Mouse (Mus musculus) megakaryocyte, embryonic 14.5 days (primary cell): ENCODE data around the gene Zic3. TPM values are rescaled to one million over a fixed set of nuclear protein-coding genes. Genes with fewer than 3 reads are reported as not detected.

Source experiments
- H3K27me3 ChIP-seq: replicated peaks from 2 replicates; pipeline ENCODE3; 2012; ENCODE audit warnings: inconsistent platforms
- H3K36me3 ChIP-seq: replicated peaks from 2 replicates; pipeline ENCODE3; 2012; ENCODE audit warnings: low read length, inconsistent platforms, mixed read lengths
- H3K4me1 ChIP-seq: 2 replicates; pipeline ENCODE4 v1.6.1; 2012; ENCODE audit warnings: inconsistent platforms
- H3K4me3 ChIP-seq: replicated peaks from 2 replicates; pipeline ENCODE3; 2012; ENCODE audit warnings: moderate library complexity, mild to moderate bottlenecking, inconsistent platforms
- H3K9me3 ChIP-seq: 2 replicates; pipeline ENCODE4 v1.6.1; 2012; ENCODE audit warnings: inconsistent platforms
- FLI1 ChIP-seq: IDR thresholded peaks from 2 replicates; pipeline ENCODE4 v1.6.1; 2012; ENCODE audit warnings: low read length, inconsistent platforms, mixed read lengths
- GATA1 ChIP-seq: IDR thresholded peaks from 3 replicates; pipeline ENCODE4 v1.6.1; 2012; ENCODE audit warnings: mixed read lengths, low read length, inconsistent platforms, borderline replicate concordance
- polyA plus RNA-seq: library from polyadenylated mRNA; stranded (reverse); fragments of >175 nt; gene quantifications from 2 replicates; pipeline ENCODE4 v1.2.3, GENCODE M21; 2012; ENCODE audit warnings: low replicate concordance; ENCODE audit not compliant: insufficient read depth

Gene Zic3
- polyA plus RNA-seq, 1 experiment, result not detected

DNA sequence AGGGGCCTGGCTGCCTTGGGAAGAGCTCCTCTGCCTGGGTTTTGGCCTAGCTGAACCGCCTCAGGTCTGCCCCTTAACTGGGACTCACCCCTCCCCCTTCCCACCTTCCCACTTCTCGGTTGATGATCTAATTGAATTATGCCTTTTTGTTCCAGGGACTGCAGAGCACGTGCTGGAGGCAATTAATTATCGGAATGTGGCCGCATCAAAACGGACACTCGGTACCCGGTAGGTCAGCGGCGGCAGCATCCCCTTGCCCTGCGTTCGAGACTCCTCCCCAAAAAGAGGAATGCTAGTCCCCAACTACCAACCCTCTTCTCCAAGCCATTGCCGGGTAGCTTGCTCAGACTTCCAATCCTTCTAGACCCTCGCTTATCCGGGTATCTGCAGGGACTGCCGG is 5.6 kb downstream of the Zic3 start:
- Histone ChIP-seq H3K36me3 (no peaks in the 10 kb centered on the region), H3K9me3 (peaks cover 37% of the 10 kb centered on the region), H3K4me1 (peaks cover 20% of the 10 kb centered on the region; the same call in 1 of the 2 replicates), H3K4me3 (no peak overlapping the region), H3K27me3 (peaks cover 79% of the 10 kb centered on the region)
- TF ChIP-seq FLI1, result no peak
- TF ChIP-seq GATA1, result no peak

DNA sequence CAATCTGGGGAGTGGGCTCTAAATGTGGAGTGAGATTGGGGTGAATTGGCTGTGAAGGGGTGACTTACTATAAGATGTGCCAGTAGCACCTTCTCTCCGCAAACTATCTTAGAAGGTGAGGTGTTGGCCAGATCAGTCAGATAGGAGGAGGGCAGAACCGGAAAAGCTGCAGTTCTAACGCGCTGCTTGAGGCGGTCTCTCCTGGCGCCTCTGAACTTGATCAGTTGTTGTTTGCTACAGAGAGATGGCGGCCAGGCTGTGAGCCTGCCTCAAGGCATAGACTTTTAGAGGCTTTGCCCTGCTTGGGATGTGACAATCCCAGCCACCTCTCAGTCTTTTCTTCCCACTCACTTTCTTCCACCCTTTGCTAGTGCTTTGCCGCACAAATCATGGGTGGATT is 6.4 kb downstream of the Zic3 start:
- H3K27me3 ChIP-seq, result peaks cover 84% of the 10 kb centered on the region

DNA sequence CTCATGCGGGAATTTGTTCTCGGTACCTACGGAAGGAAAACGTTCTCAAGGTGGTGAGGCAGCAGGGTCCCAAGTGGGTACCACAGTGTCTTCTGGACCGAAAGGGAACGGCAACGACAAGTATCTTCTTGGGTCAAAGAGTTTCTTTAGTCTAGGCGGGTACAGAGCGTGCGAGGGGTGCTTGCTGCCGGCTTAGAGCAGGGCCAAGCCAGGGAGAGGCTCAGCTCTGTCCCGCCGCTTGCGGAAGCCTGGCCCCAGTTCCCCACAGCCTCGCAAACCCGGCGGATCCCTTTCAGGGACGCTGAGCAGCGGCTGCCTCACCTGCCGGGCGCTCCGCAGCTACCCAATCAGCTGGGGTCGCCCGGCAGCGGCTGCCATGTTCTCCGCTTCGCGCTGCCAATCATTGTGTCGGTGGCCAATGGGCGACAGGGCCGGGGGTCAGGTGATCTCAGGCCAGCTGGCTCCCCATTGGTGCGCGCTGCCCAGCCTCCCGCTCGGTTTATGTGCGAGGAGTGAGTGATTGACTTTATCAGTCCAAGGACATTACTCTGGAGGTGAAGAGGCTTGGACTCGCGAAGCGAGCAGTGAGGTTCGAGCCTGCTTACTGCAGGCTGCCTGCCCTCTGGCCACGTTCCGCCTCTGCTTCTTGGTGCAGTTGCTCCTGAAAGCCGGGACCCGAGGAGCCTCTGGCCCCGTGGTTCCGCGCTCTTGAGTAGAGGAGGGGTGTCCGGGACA is 7.8 kb downstream of the Zic3 start:
- TF ChIP-seq FLI1, result no peak
- no peak for TF ChIP-seq GATA1
- peaks cover 42% of the 10 kb centered on the region for H3K9me3 ChIP-seq
- peaks cover 20% of the 10 kb centered on the region; the same call in 1 of the 2 replicates for H3K4me1 ChIP-seq
- no peaks in the 10 kb centered on the region for H3K36me3 ChIP-seq
- H3K27me3 ChIP-seq, result peaks cover 84% of the 10 kb centered on the region
- H3K4me3 ChIP-seq, result peak overlapping the region; percentile 79

More for the DNA sequence above, 6.4 kb downstream of the Zic3 start:
- Histone ChIP-seq H3K4me1 (peaks cover 20% of the 10 kb centered on the region; the same call in 1 of the 2 replicates), H3K9me3 (peaks cover 42% of the 10 kb centered on the region), H3K4me3 (no peak overlapping the region), H3K36me3 (no peaks in the 10 kb centered on the region)
- TF ChIP-seq FLI1 (no peak), GATA1 (no peak)

DNA sequence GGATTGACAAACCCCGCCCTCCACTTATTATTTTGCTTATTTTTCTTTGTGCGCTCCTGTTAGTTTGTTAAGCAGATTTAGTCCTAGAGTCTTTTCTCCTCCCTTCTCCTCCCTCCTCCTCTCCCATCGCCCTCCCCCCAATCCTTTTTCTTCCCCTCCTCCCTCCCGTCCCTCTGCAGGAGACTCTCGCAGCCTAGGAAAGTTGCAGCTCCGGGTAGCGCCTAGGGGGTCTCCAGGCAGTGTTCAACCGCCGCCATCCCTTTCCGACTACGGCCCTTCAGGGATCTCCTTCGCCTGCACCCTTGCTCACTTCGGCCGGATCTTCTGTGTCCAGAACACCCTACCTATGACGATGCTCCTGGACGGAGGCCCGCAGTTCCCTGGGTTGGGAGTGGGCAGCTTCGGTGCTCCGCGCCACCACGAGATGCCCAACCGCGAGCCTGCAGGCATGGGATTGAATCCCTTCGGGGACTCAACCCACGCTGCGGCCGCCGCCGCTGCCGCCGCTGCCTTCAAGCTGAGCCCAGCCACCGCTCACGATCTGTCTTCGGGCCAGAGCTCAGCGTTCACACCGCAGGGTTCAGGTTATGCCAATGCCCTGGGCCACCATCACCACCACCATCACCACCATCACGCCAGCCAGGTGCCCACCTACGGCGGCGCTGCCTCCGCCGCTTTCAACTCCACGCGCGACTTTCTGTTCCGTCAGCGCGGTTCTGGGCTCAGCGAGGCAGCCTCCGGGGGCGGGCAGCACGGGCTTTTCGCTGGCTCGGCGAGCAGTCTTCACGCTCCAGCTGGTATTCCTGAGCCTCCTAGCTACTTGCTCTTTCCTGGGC is 8.6 kb downstream of the Zic3 start:
- H3K4me3 ChIP-seq, result peak overlapping the region; percentile 83

DNA sequence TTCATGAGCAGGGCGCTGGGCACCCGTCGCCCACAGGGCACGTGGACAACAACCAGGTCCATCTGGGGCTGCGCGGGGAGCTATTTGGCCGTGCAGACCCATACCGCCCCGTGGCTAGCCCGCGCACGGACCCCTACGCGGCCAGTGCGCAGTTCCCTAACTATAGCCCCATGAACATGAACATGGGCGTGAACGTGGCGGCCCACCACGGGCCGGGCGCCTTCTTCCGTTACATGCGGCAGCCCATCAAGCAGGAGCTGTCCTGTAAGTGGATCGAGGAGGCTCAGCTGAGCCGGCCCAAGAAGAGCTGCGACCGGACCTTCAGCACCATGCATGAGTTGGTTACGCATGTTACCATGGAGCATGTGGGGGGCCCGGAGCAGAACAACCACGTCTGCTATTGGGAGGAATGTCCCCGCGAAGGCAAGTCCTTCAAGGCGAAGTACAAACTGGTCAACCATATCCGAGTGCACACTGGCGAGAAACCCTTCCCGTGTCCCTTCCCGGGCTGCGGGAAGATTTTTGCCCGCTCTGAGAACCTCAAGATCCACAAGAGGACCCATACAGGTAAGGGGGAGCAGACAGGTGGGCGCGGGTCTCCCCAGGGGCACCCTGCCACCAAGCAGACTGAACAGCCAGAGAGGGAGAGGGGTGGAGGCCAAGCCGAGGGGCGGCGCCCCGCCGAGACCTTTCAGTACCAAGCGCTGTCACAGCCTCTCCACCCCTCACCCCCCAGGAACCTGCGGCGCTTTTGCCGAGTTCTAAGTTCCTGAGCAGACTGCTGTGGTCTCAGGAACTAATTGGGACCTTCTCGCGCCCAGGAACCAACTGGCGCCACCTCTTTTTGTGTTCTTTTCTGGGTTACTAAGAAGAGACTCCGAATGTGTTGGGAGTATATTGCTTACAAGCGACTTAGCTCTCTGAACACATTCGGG is 9.4 kb downstream of the Zic3 start:
- H3K36me3 ChIP-seq, result no peaks in the 10 kb centered on the region
- H3K4me3 ChIP-seq, result no peak overlapping the region
- TF ChIP-seq FLI1 (no peak), GATA1 (no peak)
- H3K27me3 ChIP-seq, result peaks cover 77% of the 10 kb centered on the region
- H3K4me1 ChIP-seq, result peaks cover 20% of the 10 kb centered on the region; the same call in 1 of the 2 replicates
- H3K9me3 ChIP-seq, result peaks cover 42% of the 10 kb centered on the region

More for the DNA sequence above, 8.6 kb downstream of the Zic3 start:
- Histone ChIP-seq H3K27me3 (peaks cover 79% of the 10 kb centered on the region), H3K9me3 (peaks cover 42% of the 10 kb centered on the region), H3K4me1 (peaks cover 20% of the 10 kb centered on the region; the same call in 1 of the 2 replicates), H3K36me3 (no peaks in the 10 kb centered on the region)
- TF ChIP-seq GATA1 (no peak), FLI1 (no peak)

DNA sequence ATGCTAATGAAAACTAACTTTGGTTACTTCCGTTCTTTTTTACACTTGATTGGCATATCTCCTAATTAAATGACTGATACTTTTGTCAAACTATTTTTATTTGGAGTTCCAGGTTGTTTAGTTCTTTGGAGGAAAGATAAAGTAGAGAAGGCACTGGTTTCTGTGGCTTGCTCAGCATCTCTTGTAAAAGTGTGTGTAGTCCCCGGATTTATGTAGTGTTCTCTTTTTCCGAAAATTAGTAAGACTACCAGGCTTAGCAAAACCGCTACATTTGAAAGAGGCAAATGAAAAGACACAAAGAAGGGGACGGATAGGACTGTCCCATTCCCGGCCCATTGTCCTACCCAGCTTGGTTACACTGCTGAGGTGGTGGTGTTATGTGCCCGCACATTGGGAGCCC is 10.1 kb downstream of the Zic3 start:
- Histone ChIP-seq H3K4me1 (peaks cover 20% of the 10 kb centered on the region; the same call in 1 of the 2 replicates), H3K36me3 (no peaks in the 10 kb centered on the region), H3K27me3 (peaks cover 75% of the 10 kb centered on the region), H3K4me3 (no peak overlapping the region), H3K9me3 (peaks cover 45% of the 10 kb centered on the region)
- TF ChIP-seq GATA1 (no peak), FLI1 (no peak)

DNA sequence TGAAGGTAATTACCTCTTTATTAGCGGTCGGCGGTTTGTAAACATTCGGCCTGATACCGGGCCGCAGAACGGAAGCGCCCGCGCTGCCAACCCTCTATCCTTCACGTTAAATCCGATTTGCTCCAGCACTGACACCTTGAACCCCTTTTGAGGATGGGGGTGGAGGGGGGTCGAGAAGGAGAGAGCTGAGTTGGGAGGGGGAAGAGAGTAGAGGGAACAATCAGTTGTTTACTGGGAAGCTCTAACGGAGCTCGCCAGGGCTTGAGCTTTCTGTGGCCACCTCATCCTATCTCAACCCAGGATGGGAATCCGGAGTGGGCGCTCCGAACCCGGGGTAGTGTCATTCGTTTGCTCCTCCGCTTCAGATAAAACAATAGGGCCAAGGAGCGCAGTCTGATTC is 11.0 kb downstream of the Zic3 start:
- peaks cover 75% of the 10 kb centered on the region for H3K27me3 ChIP-seq
- TF ChIP-seq GATA1 (no peak), FLI1 (no peak)
- no peak overlapping the region for H3K4me3 ChIP-seq
- H3K9me3 ChIP-seq, result peaks cover 46% of the 10 kb centered on the region
- peaks cover 20% of the 10 kb centered on the region; the same call in 1 of the 2 replicates for H3K4me1 ChIP-seq
- no peaks in the 10 kb centered on the region for H3K36me3 ChIP-seq

DNA sequence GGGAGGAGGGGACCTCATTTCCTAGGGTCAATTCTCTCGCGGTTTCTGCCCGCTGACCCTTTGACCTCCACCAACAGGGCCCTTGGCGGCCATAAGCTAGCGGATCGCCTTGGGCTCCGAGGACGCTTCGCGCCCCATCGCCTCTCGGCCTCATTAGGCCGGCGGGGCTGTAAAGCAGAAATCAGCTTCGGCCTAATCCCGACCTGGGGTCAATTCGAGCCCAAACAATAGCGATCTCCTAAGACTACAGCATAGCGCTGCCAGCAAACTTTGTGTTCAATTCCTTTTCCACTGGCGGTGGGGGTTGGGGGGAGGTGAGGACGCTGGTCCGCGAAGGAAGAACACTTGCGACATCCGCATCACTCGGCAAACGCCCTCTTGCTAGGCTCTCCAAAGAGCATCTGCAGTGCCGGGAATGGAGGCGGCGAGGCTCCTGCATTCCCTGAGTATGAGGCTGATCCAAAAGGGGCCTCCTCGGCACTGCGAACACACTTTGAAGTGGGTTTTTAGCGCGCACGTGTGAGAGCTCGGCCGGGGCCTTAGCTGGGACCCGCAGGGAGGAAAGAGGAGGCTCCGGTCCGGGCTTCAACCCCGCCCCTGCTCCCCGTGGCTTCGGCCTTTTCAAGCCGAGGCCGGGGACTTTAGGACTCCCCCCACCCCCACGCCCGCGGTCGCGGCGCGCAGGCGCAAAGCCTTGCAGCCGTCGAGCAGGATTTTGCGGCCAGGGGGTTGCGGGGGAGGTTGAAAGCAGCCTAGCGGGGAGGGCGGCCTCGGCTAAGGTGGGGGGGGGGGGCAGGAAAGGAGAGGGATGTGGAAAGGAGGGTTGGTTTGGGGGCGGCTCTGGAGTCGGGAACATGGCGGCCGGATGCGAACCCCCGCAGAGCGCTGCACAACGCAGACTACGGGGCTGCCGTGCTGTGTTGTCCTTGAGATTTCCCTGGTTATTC is 15.8 kb downstream of the Zic3 start:
- TF ChIP-seq GATA1 (no peak), FLI1 (no peak)
- Histone ChIP-seq H3K36me3 (no peaks in the 10 kb centered on the region), H3K4me1 (no peaks in the 10 kb centered on the region), H3K27me3 (peaks cover 46% of the 10 kb centered on the region), H3K9me3 (peaks cover 25% of the 10 kb centered on the region), H3K4me3 (peak overlapping the region; percentile 50)

DNA sequence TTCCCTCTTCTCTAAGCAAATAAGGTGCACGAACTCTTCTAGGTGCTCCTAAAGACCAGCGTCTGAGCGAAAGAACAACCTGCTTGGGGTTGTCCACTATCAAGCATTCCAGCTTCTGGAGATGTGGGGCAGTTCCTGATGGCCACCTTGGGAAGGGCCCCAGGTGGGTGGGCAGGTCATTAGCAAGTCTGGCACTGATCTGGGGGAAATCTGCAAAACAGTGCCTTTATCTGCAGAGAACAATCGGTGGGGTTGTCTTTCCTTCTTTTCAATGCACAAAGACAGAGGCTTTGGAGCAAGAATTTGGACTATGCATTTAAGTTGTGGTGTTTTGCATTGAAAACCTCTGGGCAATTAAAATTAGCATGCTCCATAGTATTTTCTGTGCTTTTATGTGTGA is 17.2 kb downstream of the Zic3 start:
- TF ChIP-seq GATA1, result no peak
- TF ChIP-seq FLI1, result no peak
- Histone ChIP-seq H3K4me3 (no peak overlapping the region), H3K4me1 (no peaks in the 10 kb centered on the region), H3K9me3 (peaks cover 21% of the 10 kb centered on the region), H3K27me3 (peaks cover 34% of the 10 kb centered on the region), H3K36me3 (no peaks in the 10 kb centered on the region)
